Mouse (Mus musculus): ENCODE results near the gene Clasp1. TPM values are rescaled to one million over a fixed set of nuclear protein-coding genes. Genes with fewer than 3 reads are reported as not detected.

The Clasp1 gene
- polyA plus RNA-seq, 1 experiment = 14.8 TPM

DNA sequence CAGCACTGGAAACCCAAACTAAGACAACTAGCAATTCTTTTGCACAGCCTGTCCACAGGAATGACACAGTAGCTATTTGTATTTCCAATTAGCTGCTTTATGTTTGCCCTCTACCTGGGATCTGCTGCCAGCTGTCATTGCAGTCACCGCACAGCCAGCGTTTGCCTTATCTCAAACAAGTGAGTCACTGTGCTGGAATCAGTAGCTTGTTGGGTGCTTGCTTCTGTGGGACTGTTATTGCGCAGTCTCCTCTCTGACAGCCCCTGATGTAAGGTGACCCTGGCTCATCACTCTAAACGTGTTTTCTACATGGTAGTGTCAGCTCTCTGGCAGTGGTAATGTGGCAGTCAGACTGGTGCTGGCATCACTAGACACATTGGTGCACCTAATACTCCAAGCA, 90.4 kb downstream of the Clasp1 start:
- 0 out of 2 replicates have a peak, but pooled peaks cover 1% of the 10 kb centered on the region for H3K36me3 ChIP-seq (ENCODE audit: control insufficient read depth, insufficient read depth, low read length)
- H3K4me1 ChIP-seq (ENCODE audit: control insufficient read depth, insufficient read depth, insufficient read length) = no peaks in the 10 kb centered on the region; the same call in 1 of the 2 replicates
- TF ChIP-seq POLR2A (IDR thresholded peaks at IDR 0.05; ENCODE audit: low read depth, low read length) (no peak), CTCF (IDR thresholded peaks at IDR 0.05; ENCODE audit: extremely low read depth, insufficient read depth, insufficient read length, insufficient replicate concordance) (no peak)
- no peak overlapping the region for H3K4me3 ChIP-seq (ENCODE audit: extremely low read depth, insufficient read depth, insufficient read length)
- WGBS = 89% methylated on average over 4 of the region's 4 CpGs
- no peak for DNase-seq (ENCODE audit: low read depth in 1 of 2, low spot score in 2 of 2)
- H3K27me3 ChIP-seq (ENCODE audit: control insufficient read depth, insufficient read depth, low read length) = no peaks in the 10 kb centered on the region
- no peak overlapping the region for H3K27ac ChIP-seq (ENCODE audit: insufficient read depth, low read length)

DNA sequence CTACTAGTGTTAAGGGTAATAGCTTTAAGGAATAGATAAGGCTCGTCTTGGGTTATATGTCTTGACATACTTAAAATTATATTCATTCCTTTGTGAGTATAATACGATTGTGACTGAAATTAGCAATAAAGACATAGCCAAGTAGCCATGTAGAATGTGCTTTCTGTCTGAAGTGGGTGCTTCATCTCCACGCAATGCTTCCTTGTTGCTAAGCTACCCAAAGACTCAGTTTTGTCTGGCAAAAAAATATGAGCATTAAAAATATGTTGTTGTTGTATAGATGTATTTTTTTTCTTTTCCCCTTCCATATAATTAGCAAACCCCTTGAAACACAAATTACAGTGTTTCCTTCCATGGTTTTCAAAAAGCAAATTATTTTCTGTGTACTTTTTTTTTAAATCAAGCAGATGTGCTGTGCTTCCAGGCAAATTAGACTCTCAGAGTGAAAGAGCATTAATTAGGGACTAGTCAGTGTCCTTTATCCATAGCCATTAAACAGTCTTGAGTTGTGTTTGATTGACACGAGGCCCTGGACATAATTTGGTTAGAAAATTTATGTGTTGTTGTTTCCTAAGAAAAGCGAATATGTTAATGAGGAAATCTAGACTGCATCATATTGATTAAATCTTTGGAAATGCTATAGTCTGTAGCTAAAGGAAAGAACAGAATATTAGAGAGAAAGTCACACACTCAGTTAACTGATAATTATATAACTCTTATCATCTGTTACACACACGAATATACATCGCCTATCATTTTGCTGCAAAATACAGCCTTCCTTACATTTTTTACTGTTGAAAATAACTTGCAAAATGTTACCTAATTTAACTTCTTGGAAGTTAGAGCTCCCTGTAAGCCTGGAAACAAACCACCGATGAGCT, 91.9 kb downstream of the Clasp1 start:
- no peak overlapping the region for H3K4me3 ChIP-seq (ENCODE audit: extremely low read depth, insufficient read depth, insufficient read length)
- H3K4me1 ChIP-seq (ENCODE audit: control insufficient read depth, insufficient read depth, insufficient read length) = no peaks in the 10 kb centered on the region; the same call in 1 of the 2 replicates
- H3K27ac ChIP-seq (ENCODE audit: insufficient read depth, low read length) = no peak overlapping the region
- 0 out of 2 replicates have a peak, but pooled peaks cover 3% of the 10 kb centered on the region for H3K36me3 ChIP-seq (ENCODE audit: control insufficient read depth, insufficient read depth, low read length)
- DNase-seq (ENCODE audit: low read depth in 1 of 2, low spot score in 2 of 2) = no peak
- 84% methylated on average over 8 of the region's 8 CpGs for WGBS
- TF ChIP-seq CTCF (IDR thresholded peaks at IDR 0.05; ENCODE audit: extremely low read depth, insufficient read depth, insufficient read length, insufficient replicate concordance) = no peak
- no peak for TF ChIP-seq POLR2A (IDR thresholded peaks at IDR 0.05; ENCODE audit: low read depth, low read length)
- no peaks in the 10 kb centered on the region for H3K27me3 ChIP-seq (ENCODE audit: control insufficient read depth, insufficient read depth, low read length)

DNA sequence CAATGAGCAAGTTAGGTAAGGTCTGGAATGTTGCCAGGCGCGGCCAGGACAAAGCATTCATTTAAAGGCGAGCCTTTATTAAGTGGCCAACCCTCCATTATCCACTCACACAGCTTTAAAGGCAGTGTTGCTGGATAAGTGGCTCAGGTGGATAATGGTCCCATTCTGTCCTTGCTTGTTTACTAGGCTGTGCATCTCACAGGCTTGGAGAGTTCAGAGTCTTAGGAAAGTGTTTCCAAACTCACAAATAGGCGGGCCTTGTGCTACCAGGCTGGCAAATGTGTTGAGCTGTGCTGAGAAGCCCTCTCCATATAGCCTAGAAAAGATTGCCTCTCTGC, 92.5 kb downstream of the Clasp1 start:
- no peak overlapping the region for H3K27ac ChIP-seq (ENCODE audit: insufficient read depth, low read length)
- H3K4me3 ChIP-seq (ENCODE audit: extremely low read depth, insufficient read depth, insufficient read length) = no peak overlapping the region
- H3K27me3 ChIP-seq (ENCODE audit: control insufficient read depth, insufficient read depth, low read length) = no peaks in the 10 kb centered on the region
- H3K36me3 ChIP-seq (ENCODE audit: control insufficient read depth, insufficient read depth, low read length) = 0 out of 2 replicates have a peak, but pooled peaks cover 3% of the 10 kb centered on the region
- 78% methylated on average over 4 of the region's 4 CpGs for WGBS
- no peaks in the 10 kb centered on the region; the same call in 1 of the 2 replicates for H3K4me1 ChIP-seq (ENCODE audit: control insufficient read depth, insufficient read depth, insufficient read length)
- DNase-seq (ENCODE audit: low read depth in 1 of 2, low spot score in 2 of 2) = no peak
- no peak for TF ChIP-seq CTCF (IDR thresholded peaks at IDR 0.05; ENCODE audit: extremely low read depth, insufficient read depth, insufficient read length, insufficient replicate concordance)

DNA sequence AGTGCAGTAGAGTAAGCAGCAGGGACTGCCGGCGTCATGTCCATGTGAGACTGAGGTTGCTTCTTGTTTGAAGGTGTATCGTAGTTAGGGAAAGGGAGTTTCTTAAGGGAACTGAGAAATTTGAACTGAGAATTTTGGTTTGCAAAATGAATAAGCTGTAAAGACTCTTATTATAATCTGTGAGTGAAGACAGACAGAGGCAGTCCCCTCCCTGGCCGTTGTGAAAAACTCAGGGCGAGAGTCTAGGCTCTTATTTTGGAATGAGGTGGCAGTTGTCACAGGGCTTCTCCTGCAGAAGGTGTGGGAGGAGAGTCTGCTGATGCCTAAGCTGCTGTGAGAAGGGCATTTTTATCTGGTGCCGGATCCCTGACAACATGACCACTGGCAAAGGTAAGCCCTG, 92.8 kb downstream of the Clasp1 start:
- no peak for TF ChIP-seq CTCF (IDR thresholded peaks at IDR 0.05; ENCODE audit: extremely low read depth, insufficient read depth, insufficient read length, insufficient replicate concordance)
- no peak for TF ChIP-seq POLR2A (IDR thresholded peaks at IDR 0.05; ENCODE audit: low read depth, low read length)
- H3K27ac ChIP-seq (ENCODE audit: insufficient read depth, low read length) = no peak overlapping the region

DNA sequence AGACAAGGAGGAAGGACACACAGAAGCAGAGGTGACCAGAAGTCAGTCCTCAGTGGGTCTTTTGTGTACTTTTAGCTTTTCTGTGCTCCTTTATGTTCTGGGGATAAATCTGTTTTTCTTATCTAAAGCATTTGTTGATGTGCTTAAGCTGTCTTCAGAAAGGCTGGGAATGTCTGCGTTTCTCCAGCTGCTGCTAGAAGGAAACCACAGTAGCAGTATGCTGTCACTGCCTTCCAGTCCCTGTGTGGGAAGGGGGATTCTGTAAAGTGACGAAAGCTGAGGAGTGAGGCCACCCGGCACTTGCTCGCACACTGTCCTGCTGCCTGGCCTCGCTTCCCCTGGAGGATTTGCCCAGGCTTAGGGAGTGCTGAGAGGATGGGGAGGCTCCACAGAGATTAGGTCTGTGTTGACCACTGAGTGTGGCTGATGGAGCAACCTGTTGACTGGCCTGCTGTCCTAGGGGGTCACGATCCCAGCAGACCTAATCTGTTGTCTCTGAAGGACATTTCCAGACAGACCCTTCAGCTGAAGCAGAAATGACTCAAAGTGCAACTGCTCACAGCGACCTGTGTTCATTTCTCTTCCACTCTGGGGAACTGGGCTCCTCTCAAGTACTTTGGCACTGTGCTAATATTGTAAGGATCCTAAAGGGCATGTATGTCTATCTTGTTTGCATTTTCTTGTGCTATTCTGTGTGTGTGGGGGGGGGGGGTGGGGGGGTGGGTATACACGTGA, 93.6 kb downstream of the Clasp1 start:
- Histone ChIP-seq H3K27me3 (ENCODE audit: control insufficient read depth, insufficient read depth, low read length) (no peaks in the 10 kb centered on the region), H3K27ac (ENCODE audit: insufficient read depth, low read length) (no peak overlapping the region), H3K4me3 (ENCODE audit: extremely low read depth, insufficient read depth, insufficient read length) (no peak overlapping the region), H3K36me3 (ENCODE audit: control insufficient read depth, insufficient read depth, low read length) (0 out of 2 replicates have a peak, but pooled peaks cover 3% of the 10 kb centered on the region), H3K4me1 (ENCODE audit: control insufficient read depth, insufficient read depth, insufficient read length) (no peaks in the 10 kb centered on the region; the same call in 1 of the 2 replicates)
- TF ChIP-seq POLR2A (IDR thresholded peaks at IDR 0.05; ENCODE audit: low read depth, low read length) = no peak
- DNase-seq (ENCODE audit: low read depth in 1 of 2, low spot score in 2 of 2) = no peak
- WGBS = 84% methylated on average over 8 of the region's 8 CpGs

More for the DNA sequence above, 92.8 kb downstream of the Clasp1 start:
- Histone ChIP-seq H3K4me1 (ENCODE audit: control insufficient read depth, insufficient read depth, insufficient read length) (no peaks in the 10 kb centered on the region; the same call in 1 of the 2 replicates), H3K36me3 (ENCODE audit: control insufficient read depth, insufficient read depth, low read length) (0 out of 2 replicates have a peak, but pooled peaks cover 3% of the 10 kb centered on the region), H3K4me3 (ENCODE audit: extremely low read depth, insufficient read depth, insufficient read length) (no peak overlapping the region), H3K27me3 (ENCODE audit: control insufficient read depth, insufficient read depth, low read length) (no peaks in the 10 kb centered on the region)
- no peak for DNase-seq (ENCODE audit: low read depth in 1 of 2, low spot score in 2 of 2)
- WGBS = 81% methylated on average over 6 of the region's 6 CpGs

DNA sequence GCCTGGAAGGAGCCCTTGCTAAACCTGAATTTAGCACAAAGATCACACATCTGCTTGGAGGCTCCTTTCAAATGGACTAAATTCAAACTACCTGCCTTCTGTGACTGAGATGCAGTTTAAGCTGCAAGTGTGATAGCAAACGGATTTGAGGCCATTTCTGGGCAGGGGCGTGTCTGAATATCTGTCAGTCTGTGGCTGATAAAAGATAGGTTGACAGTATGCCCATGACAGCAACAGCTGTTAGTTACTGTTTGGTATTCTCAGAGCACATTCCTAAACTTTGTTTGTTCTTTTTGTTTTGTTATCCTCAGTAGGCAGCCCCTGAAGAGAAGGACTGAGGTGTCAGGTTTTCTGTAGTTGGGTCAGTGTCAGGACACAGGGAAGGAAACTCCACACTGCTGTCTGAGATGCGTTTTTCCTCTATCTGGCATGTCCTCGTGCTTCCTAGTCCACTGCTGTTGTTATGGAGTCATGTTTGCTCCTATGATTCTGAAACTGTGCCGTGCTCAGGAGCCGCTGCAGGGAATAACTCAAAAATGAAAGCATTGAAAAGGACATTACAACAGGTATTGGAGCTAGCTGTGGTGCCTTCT, 94.7 kb downstream of the Clasp1 start:
- WGBS = 86% methylated on average over 6 of the region's 6 CpGs
- H3K4me3 ChIP-seq (ENCODE audit: extremely low read depth, insufficient read depth, insufficient read length) = no peak overlapping the region
- H3K27me3 ChIP-seq (ENCODE audit: control insufficient read depth, insufficient read depth, low read length) = no peaks in the 10 kb centered on the region
- DNase-seq (ENCODE audit: low read depth in 1 of 2, low spot score in 2 of 2) = no peak
- no peaks in the 10 kb centered on the region; the same call in 1 of the 2 replicates for H3K4me1 ChIP-seq (ENCODE audit: control insufficient read depth, insufficient read depth, insufficient read length)
- TF ChIP-seq POLR2A (IDR thresholded peaks at IDR 0.05; ENCODE audit: low read depth, low read length) = no peak
- TF ChIP-seq CTCF (IDR thresholded peaks at IDR 0.05; ENCODE audit: extremely low read depth, insufficient read depth, insufficient read length, insufficient replicate concordance) = no peak
- H3K27ac ChIP-seq (ENCODE audit: insufficient read depth, low read length) = no peak overlapping the region
- H3K36me3 ChIP-seq (ENCODE audit: control insufficient read depth, insufficient read depth, low read length) = 0 out of 2 replicates have a peak, but pooled peaks cover 3% of the 10 kb centered on the region

Measured in spleen, adult 2 months (tissue).